Mouse (Mus musculus): Measurements from ENCODE around the gene Ints1.
"Not testable (repeated sequence)": the region's sequence is repeated elsewhere in the genome, so short reads cannot be mapped to it uniquely, and the experiment has no call there.

Gene Ints1

DNA sequence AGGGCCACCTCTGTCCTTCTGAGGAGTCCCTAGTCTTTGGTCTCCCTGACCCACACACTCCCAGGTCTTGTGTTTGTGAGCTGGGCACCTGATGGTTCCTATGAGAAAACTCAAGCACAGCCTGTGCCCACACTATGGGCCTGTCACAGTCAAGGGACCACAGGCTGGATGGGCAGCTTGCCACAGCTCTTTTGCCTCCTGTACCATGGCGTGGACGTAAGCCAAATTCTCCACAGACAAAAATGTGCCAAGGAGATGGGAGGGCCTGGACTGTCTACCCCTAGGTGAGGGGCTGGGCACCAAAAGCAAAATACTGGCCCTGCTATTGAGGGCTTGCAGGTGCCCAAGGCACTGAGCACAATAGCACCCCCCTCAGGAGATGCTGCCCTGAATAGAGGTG lies 18.9 kb downstream of the Ints1 start:
- no peak for DNase-seq (ENCODE audit: extremely low read depth, low read depth, low spot score)

DNA sequence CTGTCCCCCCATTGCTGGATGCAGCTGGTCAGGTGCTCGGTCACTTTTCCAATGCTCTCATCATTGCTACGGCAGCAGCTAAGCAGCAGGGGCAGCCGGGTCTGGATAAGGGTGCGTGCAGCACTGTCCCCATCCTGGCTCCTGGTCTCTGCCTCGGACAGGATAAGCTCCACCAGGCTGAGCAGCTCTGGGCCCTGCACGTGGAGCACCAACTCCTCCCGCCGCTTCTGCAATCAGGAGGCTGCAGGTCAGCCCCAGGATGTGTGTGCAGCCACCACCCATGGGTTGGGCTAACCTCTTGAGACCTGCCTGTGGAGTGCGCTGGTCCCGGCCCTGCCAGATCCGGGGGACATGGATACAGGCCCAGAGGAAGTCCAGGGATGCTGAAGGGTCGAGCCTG lies 19.3 kb downstream of the Ints1 start:
- no peak for DNase-seq (ENCODE audit: extremely low read depth, low read depth, low spot score)

DNA sequence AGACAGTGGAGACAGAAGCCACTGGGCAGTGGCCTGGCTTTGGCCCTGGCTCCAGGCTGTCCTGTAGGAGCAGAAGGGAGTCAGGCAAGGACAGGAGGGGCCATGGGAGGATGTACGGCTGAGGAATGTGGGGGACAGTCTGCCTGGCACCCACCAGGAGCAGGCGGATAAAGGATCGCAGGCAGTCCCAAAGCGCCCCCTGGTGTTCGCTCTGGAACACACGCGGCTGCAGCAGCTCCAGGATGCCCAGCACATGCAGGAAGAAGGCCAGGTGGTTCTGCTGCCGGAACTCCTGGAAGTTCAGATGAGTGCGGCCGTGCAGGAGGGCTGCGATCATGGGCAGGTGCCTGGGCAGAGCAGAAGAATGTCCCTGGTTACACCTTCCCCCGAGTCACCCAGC lies 20.7 kb downstream of the Ints1 start:
- DNase-seq (ENCODE audit: extremely low read depth, low read depth, low spot score), result no peak

DNA sequence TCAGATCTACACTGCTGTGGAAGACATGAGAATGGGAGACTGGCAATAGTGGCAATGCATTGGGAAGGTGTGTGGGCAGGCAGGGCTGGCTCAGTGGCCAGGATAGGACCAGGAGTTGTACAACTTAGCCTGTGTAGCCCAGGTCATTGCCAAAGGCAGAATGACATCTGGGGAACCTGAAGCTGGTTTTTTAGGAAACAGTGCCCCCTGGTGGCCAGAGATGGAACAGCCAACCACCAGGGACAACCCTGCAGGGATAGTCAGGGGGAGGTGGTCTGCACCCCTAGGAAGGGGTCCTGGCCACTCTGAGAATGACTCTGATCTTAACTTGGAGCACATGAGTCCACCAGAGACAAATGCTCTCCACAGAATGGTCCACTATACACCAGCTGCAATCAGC lies 24.9 kb downstream of the Ints1 start:
- no peak for DNase-seq (ENCODE audit: extremely low read depth, low read depth, low spot score)

DNA sequence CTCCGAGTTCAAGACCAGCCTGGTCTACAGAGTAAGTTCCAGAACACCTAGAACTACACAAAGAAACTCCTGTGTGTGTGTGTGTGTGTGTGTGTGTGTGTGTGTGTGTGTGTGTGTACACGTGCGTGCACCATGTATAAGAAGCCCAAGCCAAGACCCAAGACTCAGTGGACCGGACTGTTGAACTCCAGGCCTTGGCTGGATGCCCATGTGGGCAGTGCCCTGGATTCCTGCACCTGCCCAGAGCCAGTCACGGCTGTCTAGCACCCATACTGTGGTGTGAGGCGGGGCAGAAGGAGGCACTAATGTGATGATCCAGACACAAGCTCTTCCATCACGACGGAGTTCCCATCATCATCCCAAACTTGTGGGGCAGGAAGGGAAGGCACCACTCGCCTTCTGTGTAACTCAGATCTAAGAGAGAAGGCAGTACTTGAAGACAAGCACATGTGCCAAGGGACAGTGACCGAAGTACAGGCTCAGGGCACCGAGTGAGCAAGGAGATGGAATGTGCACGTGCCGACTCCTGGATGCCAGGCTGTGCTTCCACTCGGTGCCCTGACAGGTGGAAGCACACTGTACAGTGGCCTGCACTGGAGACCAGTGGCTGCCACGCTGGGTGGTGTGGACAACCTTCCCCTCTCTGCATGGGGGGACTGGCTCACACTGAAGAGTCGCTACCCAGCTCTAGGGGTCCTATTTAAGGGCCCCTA lies 25.9 kb downstream of the Ints1 start:
- no peak for DNase-seq (ENCODE audit: extremely low read depth, low read depth, low spot score)

DNA sequence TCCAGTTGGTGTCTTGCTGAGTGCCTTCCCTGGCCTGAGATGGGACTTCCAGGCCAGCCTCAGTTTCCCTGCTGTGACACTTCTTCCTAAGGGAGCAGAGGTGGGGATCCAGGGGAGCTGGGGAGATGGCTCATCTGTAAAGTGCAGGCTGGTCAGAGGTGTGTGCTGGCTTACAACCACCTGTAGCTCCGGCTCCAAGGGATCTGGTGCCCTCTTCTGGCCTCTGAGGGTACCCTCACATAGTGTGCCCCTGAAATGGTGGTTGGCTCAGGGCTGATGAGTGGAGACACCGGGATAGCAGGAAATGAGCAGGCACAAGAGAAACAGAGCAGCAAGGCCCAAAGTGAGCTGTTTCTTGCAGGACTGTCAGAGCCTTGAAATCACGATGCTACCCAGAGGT lies 29.7 kb downstream of the Ints1 start:
- no peak for DNase-seq (ENCODE audit: extremely low read depth, low read depth, low spot score)

DNA sequence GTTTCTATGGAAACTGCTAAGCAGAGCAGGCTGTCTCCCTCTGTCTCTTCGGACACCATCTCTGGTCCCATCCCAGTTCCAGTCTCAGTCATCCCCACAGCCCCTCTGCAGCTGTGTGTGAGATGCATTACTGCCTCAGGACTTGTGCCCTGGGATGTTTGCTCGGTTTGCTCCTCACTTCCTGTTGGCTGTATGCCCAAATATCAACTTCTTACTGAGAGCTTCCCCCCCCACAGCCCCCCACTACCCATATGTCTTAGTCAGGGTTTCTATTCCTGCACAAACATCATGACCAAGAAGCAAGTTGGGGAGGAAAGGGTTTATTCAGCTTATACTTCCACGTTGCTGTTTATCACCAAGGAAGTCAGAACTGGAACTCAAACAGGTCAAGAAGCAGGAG lies 32.8 kb downstream of the Ints1 start:
- not testable (repeated sequence) for DNase-seq (ENCODE audit: extremely low read depth, low read depth, low spot score)

DNA sequence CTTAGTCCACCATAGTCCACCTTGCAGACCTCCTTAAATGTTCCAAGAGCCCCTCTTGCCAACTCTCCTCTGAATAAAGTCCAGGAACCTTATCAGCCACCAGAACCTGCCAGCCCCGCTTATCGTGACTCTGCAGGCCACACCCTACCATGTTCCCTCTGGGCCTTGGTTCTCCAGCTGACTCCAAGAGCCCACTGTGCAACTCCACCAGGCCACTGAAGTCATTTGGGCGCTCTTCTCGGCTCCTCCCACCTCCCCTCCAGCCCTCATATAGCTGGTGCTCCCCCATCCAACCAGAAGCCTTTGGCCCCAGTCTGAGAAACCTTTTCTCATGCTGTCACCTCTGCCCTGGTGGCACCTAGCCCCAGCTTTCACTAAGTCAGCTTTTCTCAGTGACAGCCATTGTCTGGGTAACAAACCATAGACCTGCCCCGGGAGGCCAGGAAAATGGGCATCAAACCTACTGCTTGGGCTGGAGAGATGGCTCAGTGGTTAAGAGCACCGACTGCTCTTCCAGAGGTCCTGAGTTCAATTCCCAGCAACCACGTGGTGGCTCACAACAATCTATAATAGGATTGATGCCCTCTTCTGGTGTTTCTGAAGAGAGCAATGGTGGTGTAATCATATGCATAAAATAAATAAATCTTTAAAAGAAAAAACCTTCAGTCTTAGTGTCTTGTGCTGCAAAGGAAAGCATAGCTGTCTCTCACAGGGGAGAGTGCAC lies 36.7 kb downstream of the Ints1 start:
- DNase-seq (ENCODE audit: extremely low read depth, low read depth, low spot score), result no peak

DNA sequence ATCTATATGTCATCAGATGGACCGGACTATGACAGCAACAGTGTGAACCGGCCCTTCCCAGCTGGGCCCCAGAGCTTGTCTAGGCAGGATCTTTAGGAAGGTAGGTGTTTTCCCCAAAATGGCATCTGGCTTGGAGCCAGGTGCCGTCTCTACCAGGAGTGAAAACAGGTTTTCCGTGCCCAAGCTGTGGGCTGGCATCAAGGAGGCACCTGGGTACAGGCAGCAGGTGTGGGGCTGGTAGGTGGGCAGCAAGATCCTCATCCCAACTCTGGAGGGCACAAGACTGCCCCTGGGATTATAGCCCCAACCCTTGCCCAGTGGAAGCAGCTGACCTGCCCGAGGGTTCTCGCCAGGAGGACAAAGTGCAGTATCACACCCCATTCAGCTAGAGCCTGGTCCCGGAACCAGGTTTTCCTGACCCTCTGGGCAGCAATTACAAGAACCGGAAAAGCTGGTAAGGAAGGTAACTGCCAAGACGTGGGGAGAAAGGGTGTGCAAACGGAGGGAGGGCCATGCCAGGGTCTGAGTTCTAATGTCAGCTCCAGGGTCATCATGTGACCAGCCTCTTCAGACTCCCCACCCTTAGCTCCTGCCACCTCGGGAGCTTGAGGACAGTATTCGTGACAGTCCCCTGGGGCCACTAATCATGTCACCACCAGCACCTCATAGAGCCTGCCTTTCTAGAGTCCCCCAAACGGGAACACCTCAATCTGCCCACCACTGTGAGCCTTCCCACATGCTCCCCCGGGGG lies 37.5 kb downstream of the Ints1 start:
- peak; percentile 84 for DNase-seq (ENCODE audit: extremely low read depth, low read depth, low spot score)

DNA sequence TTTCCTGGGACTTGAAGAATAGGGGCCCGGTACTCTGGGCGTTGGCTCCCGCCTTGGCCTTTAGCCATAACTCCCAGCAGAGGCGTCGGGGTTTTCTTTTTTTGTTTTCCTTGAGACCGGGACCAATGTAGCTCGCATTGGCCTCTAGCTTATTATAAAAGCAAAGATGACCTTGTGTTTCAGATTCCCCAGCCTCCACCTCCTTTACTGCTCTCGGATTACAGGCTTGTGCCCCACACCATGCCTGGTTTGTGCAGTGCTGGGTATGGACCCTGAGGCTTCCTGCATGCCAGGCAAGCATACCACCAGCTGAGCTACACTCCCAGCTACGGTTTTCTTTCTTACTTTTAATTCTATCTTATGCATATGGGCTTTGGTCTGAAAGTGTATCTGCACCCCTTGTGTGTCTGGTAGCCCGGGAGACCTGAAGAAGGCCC lies 39.0 kb downstream of the Ints1 start:
- DNase-seq (ENCODE audit: extremely low read depth, low read depth, low spot score), result no peak

DNA sequence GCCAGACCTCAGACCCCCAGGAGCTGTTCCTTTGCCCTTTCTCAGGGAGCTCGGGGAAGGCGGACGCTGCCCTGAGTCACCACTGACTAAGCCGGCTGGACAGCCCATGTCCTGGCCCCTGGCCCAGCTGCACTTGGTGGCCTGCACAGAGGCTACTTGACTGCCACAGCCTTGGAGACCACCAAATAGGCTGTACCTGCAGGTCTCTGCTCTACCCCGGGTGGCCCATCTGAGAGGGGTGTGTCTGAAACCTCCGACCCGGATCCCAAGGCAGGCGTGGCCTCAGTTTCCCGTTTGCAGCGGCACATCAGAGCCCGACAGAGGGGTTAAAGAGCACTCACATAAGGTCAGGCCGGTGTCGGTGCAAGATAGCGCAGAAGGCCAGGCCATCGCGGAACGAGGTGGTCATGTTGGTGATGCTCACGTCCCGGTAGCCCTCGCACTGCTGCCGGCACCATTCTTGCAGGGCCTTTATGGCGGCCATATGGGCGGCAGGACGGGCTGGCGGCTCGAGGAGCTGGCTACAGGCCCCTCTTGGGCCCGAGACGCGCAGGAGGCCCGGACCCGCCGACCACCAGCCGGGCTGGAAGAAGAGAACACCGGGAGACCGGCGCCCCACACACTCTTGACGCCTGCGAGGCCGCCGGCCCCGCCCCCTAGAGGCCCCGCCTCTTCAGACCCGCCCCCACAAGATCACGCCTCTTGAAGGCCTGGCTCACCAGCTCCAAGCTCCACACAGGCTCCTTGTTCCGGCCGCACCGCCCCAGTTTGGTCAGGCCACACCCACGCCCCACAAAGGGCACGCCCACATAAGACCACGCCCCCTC lies 39.6 kb downstream of the Ints1 start, which contains the start of gene Micall2:
Micall2 (minus strand) TSS at position 660 of the 827 bp plus-strand sequence.
- peak; percentile 69 for DNase-seq (ENCODE audit: extremely low read depth, low read depth, low spot score)

DNA sequence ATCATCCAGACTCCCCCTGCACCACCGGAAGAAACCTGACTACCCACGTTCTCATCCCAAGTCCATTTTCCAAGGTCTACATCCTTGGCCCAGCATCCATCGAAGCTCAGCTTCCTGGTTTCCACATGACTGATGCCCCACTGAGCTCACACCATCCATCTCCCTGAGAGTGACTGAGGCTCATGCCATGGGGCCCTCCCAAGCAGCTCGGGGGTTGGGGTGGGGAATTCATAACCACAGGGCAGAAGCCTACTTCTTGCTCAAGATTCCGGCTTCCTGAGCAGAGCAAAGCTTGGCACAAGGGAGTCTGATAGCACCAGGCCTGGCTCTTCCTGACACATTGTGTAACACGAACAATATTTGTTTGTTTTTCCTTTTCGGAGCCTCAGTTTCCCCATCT lies 40.7 kb downstream of the Ints1 start:
- DNase-seq (ENCODE audit: extremely low read depth, low read depth, low spot score), result no peak

DNA sequence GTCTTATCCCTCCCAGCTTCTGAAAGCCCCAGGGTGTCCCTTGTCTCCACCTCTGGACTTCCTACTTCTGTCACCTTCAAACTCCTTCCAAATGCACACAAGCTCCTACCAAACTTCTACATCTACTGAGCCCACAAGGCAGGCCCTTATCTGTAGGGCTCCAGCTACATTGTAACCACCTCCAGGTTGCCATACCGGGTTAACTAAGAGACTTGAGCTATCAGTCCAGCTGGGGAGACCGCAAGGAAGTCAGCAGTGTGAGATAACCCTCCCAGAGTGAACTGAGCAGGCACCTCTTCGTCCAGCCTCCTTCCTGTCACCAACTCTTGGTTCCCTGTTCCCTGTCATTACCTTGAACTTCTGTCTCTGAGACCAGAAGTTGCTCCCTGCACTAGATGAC lies 41.5 kb downstream of the Ints1 start:
- no peak for DNase-seq (ENCODE audit: extremely low read depth, low read depth, low spot score)

DNA sequence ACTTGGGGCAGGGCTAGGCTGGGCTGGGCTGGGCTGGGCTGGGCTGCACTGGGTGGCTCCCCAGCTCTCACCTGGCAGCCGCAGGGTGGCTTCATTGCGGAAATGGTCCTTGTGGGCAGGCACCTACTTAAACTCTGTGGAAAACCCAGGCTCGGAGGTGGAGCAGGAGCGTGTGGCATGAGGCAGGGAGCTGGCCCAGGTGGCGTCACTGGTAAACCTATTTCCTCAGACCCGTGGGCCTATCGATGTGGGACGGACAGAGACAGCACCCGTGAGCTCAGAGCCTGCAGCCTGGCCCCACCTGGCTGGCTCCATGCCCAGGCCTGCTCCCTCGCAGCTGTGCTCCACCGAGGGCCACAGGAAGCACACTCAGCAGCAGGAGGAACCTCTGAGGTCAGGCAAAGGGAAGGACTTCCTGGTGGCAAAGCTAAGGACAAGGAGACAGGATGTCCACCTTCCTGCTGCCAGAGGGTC lies 42.8 kb downstream of the Ints1 start:
- DNase-seq (ENCODE audit: extremely low read depth, low read depth, low spot score), result no peak

DNA sequence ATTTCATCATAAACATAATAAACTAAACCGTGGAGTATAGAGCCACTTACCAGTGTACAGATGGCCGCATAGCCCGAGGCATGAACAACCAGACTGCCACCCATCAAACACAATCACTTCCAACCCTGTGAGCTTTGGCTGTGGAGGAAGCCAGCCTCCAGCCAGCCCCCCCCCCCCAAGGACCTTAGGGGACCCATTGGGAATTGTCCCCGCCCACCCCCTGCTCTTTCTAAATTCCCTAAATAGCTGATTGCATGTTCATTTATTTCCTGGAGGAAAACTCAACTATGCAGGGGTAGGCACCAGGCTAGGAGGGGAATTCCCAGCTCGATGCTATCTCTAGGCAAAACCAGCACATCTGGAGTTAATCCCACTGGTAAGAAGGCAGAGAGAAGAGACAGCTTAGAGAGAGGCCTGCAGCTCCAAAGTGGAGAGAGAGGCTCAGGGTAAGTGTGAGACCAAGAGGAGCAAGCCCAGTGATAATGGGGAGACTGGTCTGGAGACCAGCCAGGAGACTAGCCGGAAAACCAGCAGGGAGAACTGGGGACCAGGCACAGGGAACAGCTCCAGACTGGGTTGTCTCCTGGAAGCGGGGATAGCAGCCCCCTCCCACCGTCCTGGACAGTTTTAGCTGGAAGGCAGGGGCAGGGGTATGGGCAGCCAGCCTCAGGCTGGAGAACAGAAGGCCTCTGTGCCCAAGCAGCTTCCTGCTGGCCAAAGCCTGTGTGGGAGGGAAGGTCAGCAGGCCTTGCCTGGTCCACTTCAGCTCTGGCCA lies 44.6 kb downstream of the Ints1 start:
- DNase-seq (ENCODE audit: extremely low read depth, low read depth, low spot score), result no peak

DNA sequence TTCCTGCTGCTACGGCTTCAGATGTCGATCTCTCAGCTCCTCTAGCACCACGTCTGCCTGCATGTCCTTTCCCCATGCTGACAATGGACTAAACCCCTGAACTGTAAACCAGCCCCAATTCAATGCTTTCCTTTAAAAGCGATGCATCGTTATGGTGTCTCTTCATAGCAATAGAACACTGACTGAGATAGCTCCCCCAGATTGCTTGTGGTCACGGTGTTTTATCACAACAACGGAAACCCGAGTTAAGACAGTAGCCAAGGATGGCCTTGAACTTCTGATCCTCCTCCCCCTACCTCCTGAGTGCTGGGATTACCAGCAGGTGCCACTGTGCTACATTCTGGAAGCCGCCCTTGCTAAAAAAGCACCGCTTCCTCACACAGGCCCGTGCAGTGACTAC lies 48.2 kb downstream of the Ints1 start:
- no peak for DNase-seq (ENCODE audit: extremely low read depth, low read depth, low spot score)

DNA sequence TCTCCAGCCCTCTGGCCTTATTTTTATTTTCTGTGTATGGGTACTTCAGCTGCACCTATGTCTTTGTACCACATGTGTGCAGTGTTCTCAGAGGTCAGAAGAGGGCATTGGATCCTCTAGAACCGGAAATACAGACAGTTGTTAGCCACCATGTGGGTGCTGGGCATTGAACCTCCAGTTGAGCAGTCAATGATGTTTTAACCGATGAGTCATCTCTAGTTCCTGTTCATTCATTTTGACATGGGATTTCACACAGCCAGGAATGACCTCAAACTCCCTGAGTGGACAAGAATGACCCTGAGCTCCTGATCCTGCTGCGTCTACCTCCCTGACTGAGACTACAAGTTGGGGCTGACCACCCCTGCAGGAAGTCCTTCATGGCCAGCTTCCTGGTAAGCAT lies 49.3 kb downstream of the Ints1 start:
- no peak for DNase-seq (ENCODE audit: extremely low read depth, low read depth, low spot score)

DNA sequence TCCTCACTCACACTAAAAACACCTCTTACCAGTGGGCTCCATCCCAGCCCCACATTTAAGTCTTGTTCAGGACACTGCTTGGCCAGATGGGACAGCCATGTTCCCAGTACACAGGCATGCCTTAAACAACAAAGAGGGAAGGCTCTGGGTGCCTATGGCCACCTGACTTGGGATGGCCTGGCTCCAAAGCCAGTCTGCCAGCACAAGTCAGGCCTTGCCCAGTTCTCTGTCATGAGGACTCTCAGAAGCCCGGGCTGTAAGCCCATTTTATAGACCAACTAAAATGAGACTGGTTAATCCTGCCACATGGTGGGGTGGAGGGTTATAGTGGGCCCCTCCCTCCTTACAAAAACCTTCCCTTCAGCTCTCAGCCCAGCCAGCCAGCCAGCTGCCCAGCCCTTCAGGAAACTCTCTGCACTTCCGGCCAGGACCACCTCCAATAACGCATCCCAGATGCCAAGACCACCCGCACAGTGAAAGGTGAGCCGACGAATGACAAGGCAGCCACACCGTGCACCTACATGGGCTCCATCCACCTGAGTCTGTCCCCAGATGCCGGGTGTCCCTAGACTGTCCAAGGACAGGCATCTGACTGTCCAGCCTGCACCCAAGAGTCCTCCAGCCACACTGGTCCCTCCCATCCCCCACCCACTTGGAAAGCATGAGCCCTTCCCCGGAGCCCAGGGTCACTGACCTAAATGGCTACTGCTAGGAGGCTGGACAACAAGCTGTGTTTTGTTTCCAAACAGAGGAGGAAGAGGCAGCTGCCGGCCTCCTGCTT lies 50.9 kb downstream of the Ints1 start:
- DNase-seq (ENCODE audit: extremely low read depth, low read depth, low spot score), result no peak

DNA sequence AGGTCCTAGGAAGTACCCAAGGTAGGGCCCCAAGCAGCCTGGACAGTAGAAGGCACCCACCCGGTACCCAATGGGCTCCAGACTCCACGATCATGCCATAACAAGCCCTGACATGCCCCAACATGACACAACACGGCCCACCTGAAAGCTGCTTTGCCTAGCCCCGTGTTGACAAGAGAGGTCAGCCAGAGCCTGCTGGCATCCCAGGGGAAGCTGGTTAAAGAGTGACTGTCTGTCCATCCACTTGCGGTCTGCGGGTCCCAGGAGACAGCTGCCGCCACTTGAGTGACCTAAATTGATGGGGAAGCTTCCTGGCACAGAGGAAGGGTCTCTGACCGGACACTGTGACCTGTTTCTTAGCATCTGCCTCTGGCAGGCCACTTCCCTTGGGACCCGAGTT lies 52.4 kb downstream of the Ints1 start:
- DNase-seq (ENCODE audit: extremely low read depth, low read depth, low spot score), result no peak

Data from fat pad, adult 2 months (tissue).